ENCODE assay signal across 1 mouse cellular context in genomic region chr17:40899783-40900363, GRCm38 (mm10).
TF ChIP-seq lines count a peak whose summit lies in the region.

No protein-coding gene starts in this region.

TF ChIP-seq in MEL, 35 proteins besides CTCF, POLR2A, EP300 and RAD21:
- TF ChIP-seq POLR2AphosphoS2 (IDR thresholded peaks at IDR 0.05; ENCODE audit: low read length): no peak
- TF ChIP-seq ZMIZ1 (IDR thresholded peaks at IDR 0.05; ENCODE audit: low read depth, low read length): no peak
- no peak for TF ChIP-seq ZC3H11A (IDR thresholded peaks at IDR 0.05; ENCODE audit: low read depth, low read length)
- TF ChIP-seq TCF12 (IDR thresholded peaks at IDR 0.05; ENCODE audit: low read depth, low read length): peak; percentile 45; the same call in 1 of the 2 replicates
- 0 out of 2 replicates have a peak, but pooled peaks have one; percentile 22 for TF ChIP-seq GATA1 (IDR thresholded peaks at IDR 0.05; ENCODE audit: low read depth, low read length)
- no peak for TF ChIP-seq SIN3A (IDR thresholded peaks at IDR 0.05; ENCODE audit: low read length)
- TF ChIP-seq MXI1 (IDR thresholded peaks at IDR 0.05; ENCODE audit: low read depth, low read length): no peak
TF ChIP-seq in MEL: peak in this region for 2.
